ENCODE assay signal across 8 mouse cellular contexts in the genomic region with DNA sequence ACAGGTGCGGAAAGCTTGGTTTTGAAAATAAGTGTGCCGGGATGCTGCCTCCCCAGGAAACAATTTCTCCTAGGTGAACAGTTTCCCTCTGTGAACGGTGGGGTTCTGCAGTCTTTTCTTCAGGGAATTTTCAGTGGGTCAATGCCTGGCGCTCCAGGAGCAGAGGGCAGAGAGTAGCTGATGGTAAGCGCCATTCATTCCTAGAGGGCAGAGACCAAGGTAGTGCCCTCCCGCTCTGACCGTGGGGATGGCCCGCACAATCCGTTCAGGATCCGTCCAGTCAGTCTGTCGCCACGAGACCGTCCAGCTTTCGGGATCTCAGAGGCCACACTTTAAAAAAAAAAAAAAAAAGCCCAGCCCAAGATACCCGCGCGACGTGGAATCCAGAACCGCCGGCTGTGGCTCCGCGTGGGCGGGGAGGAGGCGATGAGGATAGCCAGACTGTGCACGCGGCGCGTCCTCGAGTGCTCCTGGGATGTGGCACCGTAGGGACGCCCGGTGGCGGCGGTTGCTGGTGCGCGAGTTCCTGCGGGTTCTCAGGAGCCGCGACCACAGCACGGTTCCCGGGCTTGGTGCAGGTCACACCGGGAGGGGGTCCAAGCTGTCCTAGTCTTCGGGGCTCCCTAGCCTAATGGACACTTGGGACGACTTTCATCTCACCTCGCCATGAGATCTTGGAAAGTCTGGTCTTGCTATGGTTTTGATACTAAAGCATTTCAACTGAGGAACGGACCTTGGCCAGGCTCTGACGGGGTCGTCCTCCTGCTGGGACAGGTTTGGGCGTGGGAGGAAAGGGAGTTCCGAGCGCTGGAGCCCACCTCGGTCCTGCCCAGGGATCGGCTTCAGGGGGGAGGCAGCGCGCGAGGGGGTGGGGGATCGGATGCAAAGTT. TPM values are rescaled to one million over a fixed set of nuclear protein-coding genes. Genes with fewer than 3 reads are reported as not detected.
A peak's percentile ranks its signal among the peaks of the same experiment; 100 is the strongest.
DNase-seq lines count a peak whose midpoint lies in the region; ATAC-seq lines count a peak whose summit lies in the region.

No protein-coding gene starts in this region.

- peaks cover 75% of the 10 kb centered on the region for H3K27me3 ChIP-seq in lung, embryonic 15.5 days
- H3K27me3 ChIP-seq in embryonic facial prominence, embryonic 15.5 days: peaks cover 75% of the 10 kb centered on the region
- no peaks in the 10 kb centered on the region; the same call in none of the 2 replicates for H3K27me3 ChIP-seq in splenic B cell, adult 2 months (ENCODE audit: control insufficient read depth, insufficient read depth, low read length, poor library complexity, severe bottlenecking)

- no peak for ATAC-seq in lung, embryonic 15.5 days (ENCODE audit: borderline replicate concordance, extremely low read depth, low FRiP score, low TSS enrichment)
- ATAC-seq in embryonic facial prominence, embryonic 15.5 days (ENCODE audit: insufficient number of reproducible peaks, low FRiP score, low TSS enrichment, low read depth): no peak

- WGBS in lung, embryonic 15.5 days: 1% methylated on average over 57 of the region's 57 CpGs
- 2% methylated on average over 55 of the region's 57 CpGs for WGBS in embryonic facial prominence, embryonic 15.5 days

- H3K9ac ChIP-seq in lung, embryonic 15.5 days: no peak overlapping the region
- H3K9ac ChIP-seq in embryonic facial prominence, embryonic 15.5 days: no peak overlapping the region

- no peaks in the 10 kb centered on the region for H3K36me3 ChIP-seq in lung, embryonic 15.5 days
- no peaks in the 10 kb centered on the region for H3K36me3 ChIP-seq in embryonic facial prominence, embryonic 15.5 days
- H3K36me3 ChIP-seq in splenic B cell, adult 2 months (ENCODE audit: control insufficient read depth, insufficient read depth, low read length, poor library complexity, severe bottlenecking): no peaks in the 10 kb centered on the region

- H3K9me3 ChIP-seq in lung, embryonic 15.5 days: no peaks in the 10 kb centered on the region
- H3K9me3 ChIP-seq in embryonic facial prominence, embryonic 15.5 days (replicated peaks): no peaks in the 10 kb centered on the region

- peak overlapping the region; percentile 35; the same call in 1 of the 2 replicates for H3K4me2 ChIP-seq in lung, embryonic 15.5 days
- peak overlapping the region; percentile 37 for H3K4me2 ChIP-seq in embryonic facial prominence, embryonic 15.5 days (replicated peaks)

- H3K4me3 ChIP-seq in lung, embryonic 15.5 days: peak overlapping the region; percentile 22
- H3K4me3 ChIP-seq in embryonic facial prominence, embryonic 15.5 days (replicated peaks): peak overlapping the region; percentile 25

- H3K27ac ChIP-seq in lung, embryonic 15.5 days: no peak overlapping the region
- H3K27ac ChIP-seq in embryonic facial prominence, embryonic 15.5 days (replicated peaks): no peak overlapping the region

- H3K4me1 ChIP-seq in lung, embryonic 15.5 days: peaks cover 27% of the 10 kb centered on the region
- H3K4me1 ChIP-seq in embryonic facial prominence, embryonic 15.5 days: peaks cover 27% of the 10 kb centered on the region

- no peak for DNase-seq in lung, postnatal 14 days
- peak; percentile 42 to 52 for DNase-seq in kidney, postnatal 4 days
- peak; percentile 4 for DNase-seq in splenic B cell, adult 2 months (ENCODE audit: low read depth, low spot score)
- no peak for DNase-seq in layer of hippocampus, adult 18-20 months (ENCODE audit: low spot score in 2 of 2)
- DNase-seq in layer of hippocampus, postnatal 25 days (ENCODE audit: extremely low spot score in 1 of 2, low spot score in 1 of 2): no peak
- DNase-seq in lung, postnatal 36 days: no peak

RNA-seq across cellular contexts. Expression of a gene that starts 3.7 kb away (rescaled TPM):
- not detected in 2 replicates for polyA plus RNA-seq in lung, embryonic 15.5 days (2015; fragmentation: Nextera tagmentation; extraction: Ambion mirVana)
- not detected in 2 replicates for polyA plus RNA-seq in embryonic facial prominence, embryonic 15.5 days (2015; fragmentation: Nextera tagmentation; extraction: Ambion mirVana)
- not detected for total RNA-seq in layer of hippocampus, adult 18-20 months (2021)
- not detected for total RNA-seq in layer of hippocampus, postnatal 25 days (2021)

RNA-seq across cellular contexts. Expression of a gene that starts 21.8 kb away (rescaled TPM):
- 210 and 217 TPM in 2 replicates for polyA plus RNA-seq in lung, embryonic 15.5 days (2015; fragmentation: Nextera tagmentation; extraction: Ambion mirVana)
- polyA plus RNA-seq in embryonic facial prominence, embryonic 15.5 days (2015; fragmentation: Nextera tagmentation; extraction: Ambion mirVana): 182 and 192 TPM in 2 replicates
- 100 to 1,000 TPM; 168 to 191 TPM for total RNA-seq in layer of hippocampus, adult 18-20 months (2021)
- total RNA-seq in layer of hippocampus, postnatal 25 days (2021): 100 to 1,000 TPM; 189 to 216 TPM

RNA-seq across cellular contexts. Expression of a gene that starts 35.6 kb away (rescaled TPM):
- 3.0 and 3.1 TPM in 2 replicates for polyA plus RNA-seq in lung, embryonic 15.5 days (2015; fragmentation: Nextera tagmentation; extraction: Ambion mirVana)
- 6.5 and 8.8 TPM in 2 replicates for polyA plus RNA-seq in embryonic facial prominence, embryonic 15.5 days (2015; fragmentation: Nextera tagmentation; extraction: Ambion mirVana)
- total RNA-seq in layer of hippocampus, adult 18-20 months (2021): 1 to 10 TPM; 3.5 to 4.1 TPM
- 1 to 10 TPM; 3.2 to 3.6 TPM for total RNA-seq in layer of hippocampus, postnatal 25 days (2021)

Comparison
In these comparisons a context has a peak if more than half of its experiments do, and no peak if none do; other contexts are left out.
1. DNase-seq: peak in kidney, postnatal 4 days (2 of 2) and splenic B cell, adult 2 months (single experiment); none in lung, postnatal 14 days (single experiment), layer of hippocampus, adult 18-20 months (0 of 2), layer of hippocampus, postnatal 25 days (0 of 2) and lung, postnatal 36 days (single experiment).